8 mouse cellular contexts compared by ENCODE assay signal in genomic region chr4:44973450-44973849, GRCm38 (mm10). TPM values are rescaled to one million over a fixed set of nuclear protein-coding genes. Genes with fewer than 3 reads are reported as not detected.
DNase-seq lines count a peak whose midpoint lies in the region; ATAC-seq lines count a peak whose summit lies in the region.

No protein-coding gene starts in this region.

- 13% methylated on average over 9 of the region's 9 CpGs for WGBS in hindbrain, embryonic 11.5 days
- WGBS in lung, embryonic 16.5 days, result 13% methylated on average over 9 of the region's 9 CpGs

- no peaks in the 10 kb centered on the region for H3K27me3 ChIP-seq in hindbrain, embryonic 11.5 days (ENCODE audit: control insufficient read depth, insufficient read depth, low read length)
- H3K27me3 ChIP-seq in lung, embryonic 16.5 days (ENCODE audit: control insufficient read depth, insufficient read depth, low read depth, low read length), result no peaks in the 10 kb centered on the region

- no peak overlapping the region for H3K9ac ChIP-seq in hindbrain, embryonic 11.5 days (ENCODE audit: low read depth, low read length)
- H3K9ac ChIP-seq in lung, embryonic 16.5 days (ENCODE audit: low read length), result no peak overlapping the region

- peak; percentile 38; the same call in 1 of the 2 replicates for ATAC-seq in hindbrain, embryonic 11.5 days (ENCODE audit: low FRiP score)
- peak; percentile 65 for ATAC-seq in lung, embryonic 16.5 days (ENCODE audit: low read depth)

- no peak overlapping the region for H3K4me2 ChIP-seq in hindbrain, embryonic 11.5 days (replicated peaks; ENCODE audit: low read depth, low read length)
- H3K4me2 ChIP-seq in lung, embryonic 16.5 days (ENCODE audit: low read depth, low read length), result peak overlapping the region; percentile 46

- H3K4me1 ChIP-seq in hindbrain, embryonic 11.5 days (replicated peaks; ENCODE audit: control insufficient read depth, insufficient read depth, low read length), result no peaks in the 10 kb centered on the region
- H3K4me1 ChIP-seq in lung, embryonic 16.5 days (replicated peaks; ENCODE audit: control insufficient read depth, insufficient read depth, low read length), result peaks cover 4% of the 10 kb centered on the region; the same call in 1 of the 2 replicates

- no peaks in the 10 kb centered on the region for H3K36me3 ChIP-seq in hindbrain, embryonic 11.5 days (ENCODE audit: control insufficient read depth, insufficient read depth, low read length)
- H3K36me3 ChIP-seq in lung, embryonic 16.5 days (ENCODE audit: control insufficient read depth, insufficient read depth, low read length), result no peaks in the 10 kb centered on the region

- H3K27ac ChIP-seq in hindbrain, embryonic 11.5 days (ENCODE audit: low read depth, low read length), result no peak overlapping the region
- no peak overlapping the region for H3K27ac ChIP-seq in lung, embryonic 16.5 days (ENCODE audit: low read length)

- H3K9me3 ChIP-seq in hindbrain, embryonic 11.5 days (ENCODE audit: control insufficient read depth, low read length), result no peaks in the 10 kb centered on the region
- no peaks in the 10 kb centered on the region for H3K9me3 ChIP-seq in lung, embryonic 16.5 days (ENCODE audit: control insufficient read depth, low read length)

- peak; percentile 90 for DNase-seq in NIH3T3 (ENCODE audit: low read depth)
- DNase-seq in cerebellum, postnatal 10 days, result peak; percentile 95 to 96
- peak; percentile 84 to 85 for DNase-seq in frontal cortex, postnatal 10 days (ENCODE audit: low spot score in 2 of 2)
- DNase-seq in hindbrain, embryonic 11.5 days (ENCODE audit: low spot score), result peak; percentile 90
- peak; percentile 95 for DNase-seq in layer of hippocampus, adult 9-11 months
- DNase-seq in ovary, postnatal 14 days (ENCODE audit: low spot score), result peak; percentile 84
- DNase-seq in thymus, postnatal 10 days (ENCODE audit: low spot score in 2 of 2), result peak; percentile 84 to 94

- no peak overlapping the region for H3K4me3 ChIP-seq in hindbrain, embryonic 11.5 days (ENCODE audit: low read depth, low read length)
- peak overlapping the region; percentile 18 for H3K4me3 ChIP-seq in lung, embryonic 16.5 days (ENCODE audit: low read length)

RNA-seq across cellular contexts. Expression of gene Grhpr, which starts 7.7 kb away (rescaled TPM):
- polyA plus RNA-seq in hindbrain, embryonic 11.5 days (2014; fragmentation: Nextera tagmentation; extraction: Ambion mirVana), result 39.0 and 46.9 TPM in 2 replicates
- polyA plus RNA-seq in lung, embryonic 16.5 days (2015; fragmentation: Nextera tagmentation; extraction: Ambion mirVana), result 57.5 and 57.6 TPM in 2 replicates

RNA-seq across cellular contexts. Expression of gene Zbtb5, which starts 38.8 kb away (rescaled TPM):
- 42.7 and 44.9 TPM in 2 replicates for polyA plus RNA-seq in hindbrain, embryonic 11.5 days (2014; fragmentation: Nextera tagmentation; extraction: Ambion mirVana)
- 19.2 and 19.5 TPM in 2 replicates for polyA plus RNA-seq in lung, embryonic 16.5 days (2015; fragmentation: Nextera tagmentation; extraction: Ambion mirVana)

RNA-seq across cellular contexts. Expression of gene Polr1e, which starts 44.9 kb away (rescaled TPM):
- 61.7 and 62.3 TPM in 2 replicates for polyA plus RNA-seq in hindbrain, embryonic 11.5 days (2014; fragmentation: Nextera tagmentation; extraction: Ambion mirVana)
- 29.8 and 31.5 TPM in 2 replicates for polyA plus RNA-seq in lung, embryonic 16.5 days (2015; fragmentation: Nextera tagmentation; extraction: Ambion mirVana)
